Mouse (Mus musculus): ENCODE data around the gene Neu1. TPM values are rescaled to one million over a fixed set of nuclear protein-coding genes. Genes with fewer than 3 reads are reported as not detected.

The Neu1 gene
- 16.2 and 16.9 TPM in 2 replicates for polyA plus RNA-seq (2016; fragmentation: Nextera tagmentation; extraction: Ambion mirVana)

GRCm38 (mm10) chr17:34931061-34931734 lies at the start of gene Neu1:
Neu1 (plus strand) TSS chr17:34931253.
- H3K9ac ChIP-seq: peak within 1 kb of the TSS; percentile 90
- peak within 1 kb of the TSS; percentile 97 for H3K4me2 ChIP-seq
- peak within 1 kb of the TSS; percentile 9; the same call in 1 of the 2 replicates for H3K27ac ChIP-seq
- WGBS: under 1% methylated on average over 38 of the region's 38 CpGs
- peak; percentile 97 for ATAC-seq (ENCODE audit: low FRiP score)
- H3K27me3 ChIP-seq: no peaks in the 10 kb centered on the region
- H3K36me3 ChIP-seq (replicated peaks): peaks cover 11% of the 10 kb centered on the region
- H3K9me3 ChIP-seq: no peaks in the 10 kb centered on the region
- H3K4me3 ChIP-seq (replicated peaks): peak within 1 kb of the TSS; percentile 75
- peaks cover 11% of the 10 kb centered on the region for H3K4me1 ChIP-seq

GRCm38 (mm10) chr17:34881683-34882310 lies 49.3 kb upstream of the Neu1 start, which contains the start of gene Gm20547:
Gm20547 (minus strand) TSS chr17:34882042.
- no peak for ATAC-seq (ENCODE audit: low FRiP score)
- Histone ChIP-seq H3K4me2 (no peak within 1 kb of the TSS), H3K9ac (no peak within 1 kb of the TSS), H3K4me3 (replicated peaks) (no peak within 1 kb of the TSS), H3K36me3 (replicated peaks) (no peaks in the 10 kb centered on the region), H3K27ac (no peak within 1 kb of the TSS), H3K4me1 (0 out of 2 replicates have a peak, but pooled peaks cover 6% of the 10 kb centered on the region), H3K27me3 (peaks cover 13% of the 10 kb centered on the region), H3K9me3 (no peaks in the 10 kb centered on the region)
- WGBS: 8% methylated on average over 15 of the region's 15 CpGs

- no peak for ATAC-seq (ENCODE audit: low FRiP score)
- Histone ChIP-seq H3K4me1 (0 out of 2 replicates have a peak, but pooled peaks cover 6% of the 10 kb centered on the region), H3K27me3 (peaks cover 10% of the 10 kb centered on the region), H3K9ac (no peak overlapping the region), H3K4me2 (no peak overlapping the region), H3K27ac (no peak overlapping the region), H3K9me3 (no peaks in the 10 kb centered on the region), H3K36me3 (replicated peaks) (no peaks in the 10 kb centered on the region), H3K4me3 (replicated peaks) (no peak overlapping the region)
- 70% methylated on average over 3 of the region's 3 CpGs for WGBS
Measured at GRCm38 (mm10) chr17:34883332-34883731, 47.7 kb upstream of the Neu1 start.

- Histone ChIP-seq H3K27ac (no peak overlapping the region), H3K4me3 (replicated peaks) (no peak overlapping the region), H3K9me3 (no peaks in the 10 kb centered on the region), H3K9ac (no peak overlapping the region), H3K27me3 (peaks cover 10% of the 10 kb centered on the region), H3K4me2 (no peak overlapping the region), H3K4me1 (0 out of 2 replicates have a peak, but pooled peaks cover 6% of the 10 kb centered on the region), H3K36me3 (replicated peaks) (no peaks in the 10 kb centered on the region)
- no peak for ATAC-seq (ENCODE audit: low FRiP score)
- WGBS: 87% methylated on average over 6 of the region's 6 CpGs
Measured at GRCm38 (mm10) chr17:34884704-34885103, 46.3 kb upstream of the Neu1 start.

GRCm38 (mm10) chr17:34885615-34886014 lies 45.4 kb upstream of the Neu1 start:
- Histone ChIP-seq H3K4me1 (0 out of 2 replicates have a peak, but pooled peaks cover 6% of the 10 kb centered on the region), H3K9me3 (no peaks in the 10 kb centered on the region), H3K27ac (no peak overlapping the region), H3K4me2 (no peak overlapping the region), H3K4me3 (replicated peaks) (no peak overlapping the region), H3K9ac (no peak overlapping the region), H3K27me3 (peaks cover 10% of the 10 kb centered on the region), H3K36me3 (replicated peaks) (no peaks in the 10 kb centered on the region)
- WGBS: 94% methylated on average over 3 of the region's 3 CpGs
- no peak for ATAC-seq (ENCODE audit: low FRiP score)

GRCm38 (mm10) chr17:34887942-34888341 lies 43.1 kb upstream of the Neu1 start:
- H3K4me2 ChIP-seq: no peak overlapping the region
- ATAC-seq (ENCODE audit: low FRiP score): no peak
- no peaks in the 10 kb centered on the region for H3K9me3 ChIP-seq
- H3K4me1 ChIP-seq: no peaks in the 10 kb centered on the region
- no peak overlapping the region for H3K4me3 ChIP-seq (replicated peaks)
- 92% methylated on average over 5 of the region's 5 CpGs for WGBS
- no peak overlapping the region for H3K27ac ChIP-seq
- H3K36me3 ChIP-seq (replicated peaks): no peaks in the 10 kb centered on the region
- no peaks in the 10 kb centered on the region for H3K27me3 ChIP-seq
- H3K9ac ChIP-seq: no peak overlapping the region

GRCm38 (mm10) chr17:34890074-34890743 lies 40.8 kb upstream of the Neu1 start:
- Histone ChIP-seq H3K9me3 (no peaks in the 10 kb centered on the region), H3K27ac (no peak overlapping the region), H3K9ac (no peak overlapping the region), H3K36me3 (replicated peaks) (no peaks in the 10 kb centered on the region), H3K4me1 (peaks cover 9% of the 10 kb centered on the region), H3K4me2 (no peak overlapping the region), H3K4me3 (replicated peaks) (no peak overlapping the region), H3K27me3 (no peaks in the 10 kb centered on the region)
- no peak for ATAC-seq (ENCODE audit: low FRiP score)
- WGBS: 88% methylated on average over 12 of the region's 12 CpGs

GRCm38 (mm10) chr17:34891377-34891776 lies 39.7 kb upstream of the Neu1 start:
- H3K27ac ChIP-seq: no peak overlapping the region
- WGBS: 92% methylated on average over 2 of the region's 2 CpGs
- ATAC-seq (ENCODE audit: low FRiP score): no peak
- no peak overlapping the region for H3K4me2 ChIP-seq
- peaks cover 9% of the 10 kb centered on the region for H3K36me3 ChIP-seq (replicated peaks)
- H3K27me3 ChIP-seq: no peaks in the 10 kb centered on the region
- no peak overlapping the region for H3K4me3 ChIP-seq (replicated peaks)
- no peak overlapping the region for H3K9ac ChIP-seq
- peaks cover 21% of the 10 kb centered on the region for H3K4me1 ChIP-seq
- no peaks in the 10 kb centered on the region for H3K9me3 ChIP-seq

- Histone ChIP-seq H3K4me3 (replicated peaks) (peak overlapping the region; percentile 86), H3K27me3 (no peaks in the 10 kb centered on the region), H3K9ac (peak overlapping the region; percentile 98), H3K4me2 (peak overlapping the region; percentile 98), H3K9me3 (no peaks in the 10 kb centered on the region), H3K36me3 (replicated peaks) (peaks cover 10% of the 10 kb centered on the region), H3K27ac (peak overlapping the region; percentile 94), H3K4me1 (peaks cover 35% of the 10 kb centered on the region)
- 69% methylated on average over 12 of the region's 12 CpGs for WGBS
- ATAC-seq (ENCODE audit: low FRiP score): peak; percentile 3
Measured at GRCm38 (mm10) chr17:34893072-34893824, 37.8 kb upstream of the Neu1 start.

GRCm38 (mm10) chr17:34894074-34894597 lies 36.9 kb upstream of the Neu1 start:
- Histone ChIP-seq H3K27ac (peak overlapping the region; percentile 94), H3K4me3 (replicated peaks) (peak overlapping the region; percentile 86), H3K9ac (peak overlapping the region; percentile 98), H3K4me2 (peak overlapping the region; percentile 98), H3K27me3 (no peaks in the 10 kb centered on the region), H3K9me3 (no peaks in the 10 kb centered on the region), H3K4me1 (peaks cover 35% of the 10 kb centered on the region), H3K36me3 (replicated peaks) (peaks cover 10% of the 10 kb centered on the region)
- ATAC-seq (ENCODE audit: low FRiP score): peak; percentile 89
- 0% methylated on average over 43 of the region's 51 CpGs for WGBS

GRCm38 (mm10) chr17:34894801-34895530 lies 36.1 kb upstream of the Neu1 start:
- ATAC-seq (ENCODE audit: low FRiP score): peak; percentile 24
- H3K27me3 ChIP-seq: no peaks in the 10 kb centered on the region
- peak overlapping the region; percentile 86 for H3K4me3 ChIP-seq (replicated peaks)
- H3K4me1 ChIP-seq: peaks cover 41% of the 10 kb centered on the region
- peaks cover 10% of the 10 kb centered on the region for H3K36me3 ChIP-seq (replicated peaks)
- H3K4me2 ChIP-seq: peak overlapping the region; percentile 98
- peak overlapping the region; percentile 98 for H3K9ac ChIP-seq
- WGBS: 7% methylated on average over 49 of the region's 51 CpGs
- H3K9me3 ChIP-seq: no peaks in the 10 kb centered on the region
- H3K27ac ChIP-seq: peak overlapping the region; percentile 94
